Mouse (Mus musculus) small intestine, adult 2 months (tissue): ENCODE results near the gene B4galt5.

Source experiments
- CTCF ChIP-seq: fragments of 200-500 bp; IDR thresholded peaks from 2 replicates; pipeline ENCODE4 v1.5.1; 2012; ENCODE audit warnings: low read depth, mild to moderate bottlenecking, control low read depth, inconsistent platforms, low read length, moderate library complexity, mixed read lengths; ENCODE audit not compliant: insufficient replicate concordance, insufficient read length; ENCODE audit errors: extremely low read depth
- POLR2A ChIP-seq: fragments of 200-500 bp; IDR thresholded peaks from 2 replicates; pipeline ENCODE4 v1.6.1; 2012; ENCODE audit warnings: low read depth, mild to moderate bottlenecking, control low read depth, inconsistent platforms, low read length, moderate library complexity

- TF ChIP-seq POLR2A = no peak
- no peak for TF ChIP-seq CTCF
These were observed 91.2 kb downstream of the B4galt5 start for GRCm38 (mm10) chr2:167257790-167258189.
